Mouse (Mus musculus) ES-Bruce4 (cell line): ENCODE measurements around the gene Mrtfb. TPM values are rescaled to one million over a fixed set of nuclear protein-coding genes. Genes with fewer than 3 reads are reported as not detected.

Experiments
- H3K27ac ChIP-seq: 2 replicates; pipeline ENCODE4 v1.5.1; 2012; ENCODE audit warnings: low read length, inconsistent platforms; ENCODE audit not compliant: insufficient read depth
- H3K27me3 ChIP-seq: 2 replicates; pipeline ENCODE4 v1.6.1; 2012; ENCODE audit warnings: mild to moderate bottlenecking, low read length, inconsistent platforms; ENCODE audit not compliant: control insufficient read depth, poor library complexity, insufficient read depth, severe bottlenecking
- H3K36me3 ChIP-seq: 2 replicates; pipeline ENCODE4 v1.6.1; 2012; ENCODE audit warnings: inconsistent platforms, mild to moderate bottlenecking, low read length, moderate library complexity; ENCODE audit not compliant: control insufficient read depth, poor library complexity, insufficient read depth, severe bottlenecking
- H3K4me1 ChIP-seq: one replicate; pipeline ENCODE4 v1.8.1; 2011; ENCODE audit warnings: low read length; ENCODE audit not compliant: control insufficient read depth, insufficient read depth
- H3K4me3 ChIP-seq: 2 replicates; pipeline ENCODE4 v1.5.1; 2011; ENCODE audit warnings: low read depth, mild to moderate bottlenecking, low read length
- H3K9ac ChIP-seq: 2 replicates; pipeline ENCODE4 v1.6.1; 2012; ENCODE audit warnings: low read depth, mild to moderate bottlenecking, inconsistent platforms; ENCODE audit not compliant: poor library complexity, severe bottlenecking
- H3K9me3 ChIP-seq: replicated peaks from 2 replicates; pipeline ENCODE4 v1.6.1; 2012; ENCODE audit warnings: mild to moderate bottlenecking, low read length, inconsistent platforms; ENCODE audit not compliant: control insufficient read depth, poor library complexity, insufficient read depth, severe bottlenecking
- CTCF ChIP-seq: IDR thresholded peaks from one replicate; pipeline ENCODE4 v1.8.1; 2011; ENCODE audit warnings: low read depth, low read length
- EP300 ChIP-seq: IDR thresholded peaks from 2 replicates; pipeline ENCODE4 v1.6.1; 2011; ENCODE audit warnings: low read depth, low read length; ENCODE audit not compliant: insufficient read depth
- POLR2A ChIP-seq: IDR thresholded peaks from one replicate; pipeline ENCODE4 v1.8.1; 2011; ENCODE audit warnings: low read length; ENCODE audit not compliant: insufficient read depth
- polyA plus RNA-seq: library from polyadenylated mRNA; stranded (reverse); fragments of >200 nt; gene quantifications from 2 replicates; pipeline ENCODE4 v1.2.4, GENCODE M21; 2011; ENCODE audit warnings: low read depth; ENCODE audit not compliant: missing spikeins, insufficient read depth, insufficient read length

Mrtfb gene
- polyA plus RNA-seq, 1 experiment = 20.7 TPM

DNA sequence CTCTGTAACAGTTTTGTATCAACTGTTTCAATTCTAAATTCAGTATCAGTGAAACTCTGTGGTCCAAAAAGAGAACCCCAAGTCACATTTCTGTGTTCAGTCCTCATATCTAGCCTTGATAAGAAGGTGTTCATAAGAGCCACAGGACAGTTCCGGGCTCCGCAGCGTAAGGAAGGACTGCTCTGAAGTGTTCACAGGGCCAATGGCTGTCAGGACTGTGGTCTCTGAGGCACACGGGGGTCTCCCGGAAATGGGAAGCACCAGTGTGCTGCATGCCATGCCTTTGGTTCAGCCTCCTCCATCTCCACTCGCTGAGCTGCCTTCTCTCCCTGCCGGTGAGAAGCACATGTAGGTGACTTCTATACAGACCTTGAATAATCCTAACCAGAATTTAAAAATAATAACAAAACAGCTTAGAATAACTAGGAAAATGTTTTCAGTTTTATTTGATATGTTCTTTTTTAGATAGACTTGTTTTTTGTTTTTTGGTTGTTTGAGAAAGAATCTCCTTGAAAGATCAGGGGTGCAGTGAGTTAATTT is 120.7 kb downstream of the Mrtfb start:
- Histone ChIP-seq H3K36me3 (no peaks in the 10 kb centered on the region), H3K27me3 (no peaks in the 10 kb centered on the region), H3K9ac (no peak overlapping the region), H3K4me3 (no peak overlapping the region), H3K4me1 (no peaks in the 10 kb centered on the region), H3K27ac (no peak overlapping the region), H3K9me3 (no peaks in the 10 kb centered on the region)
- TF ChIP-seq POLR2A (no peak), EP300 (no peak), CTCF (no peak)

DNA sequence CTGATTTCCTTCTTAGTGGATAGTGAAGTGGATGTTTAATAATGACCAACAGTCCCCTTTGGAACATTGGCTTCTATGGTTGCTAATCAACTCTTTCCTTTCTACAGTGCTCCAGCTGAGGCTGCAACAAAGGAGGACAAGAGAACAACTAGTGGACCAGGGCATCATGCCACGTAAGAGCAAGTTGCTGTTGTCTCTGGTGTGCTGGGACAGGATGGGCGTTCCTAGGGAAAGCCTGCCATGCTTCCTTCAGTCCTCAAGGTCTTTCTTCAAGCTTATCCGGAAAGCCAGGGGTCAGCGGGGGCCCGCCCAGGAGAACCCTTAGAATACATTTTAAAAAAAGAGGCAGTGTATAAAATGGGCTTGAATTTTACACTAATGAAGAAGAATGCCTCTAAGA is 121.9 kb downstream of the Mrtfb start:
- Histone ChIP-seq H3K4me3 (no peak overlapping the region), H3K27ac (no peak overlapping the region), H3K9ac (no peak overlapping the region), H3K9me3 (no peaks in the 10 kb centered on the region), H3K4me1 (no peaks in the 10 kb centered on the region), H3K36me3 (no peaks in the 10 kb centered on the region), H3K27me3 (no peaks in the 10 kb centered on the region)
- TF ChIP-seq CTCF (no peak), POLR2A (no peak), EP300 (no peak)

DNA sequence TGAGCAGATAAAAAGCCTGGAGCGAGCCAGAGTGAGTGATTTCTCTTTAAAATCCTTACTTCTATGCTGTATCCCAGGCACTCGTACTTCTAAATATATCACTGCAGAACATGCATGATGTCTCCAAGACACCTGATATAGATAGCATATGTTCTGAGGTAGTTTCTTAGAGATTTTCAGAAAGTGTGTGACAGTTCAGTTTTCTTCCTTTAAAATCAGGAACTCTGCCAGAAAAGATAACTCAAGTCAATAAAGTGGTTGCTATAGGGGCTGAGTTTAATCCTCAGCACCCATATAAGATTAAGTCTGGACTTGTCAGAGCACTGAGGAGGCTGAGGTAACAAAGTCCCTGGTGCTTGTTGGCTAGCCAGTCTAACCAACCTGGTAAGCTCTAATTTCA is 123.6 kb downstream of the Mrtfb start:
- H3K9me3 ChIP-seq = no peaks in the 10 kb centered on the region
- no peaks in the 10 kb centered on the region for H3K36me3 ChIP-seq
- H3K9ac ChIP-seq = no peak overlapping the region
- TF ChIP-seq EP300 (no peak), POLR2A (no peak), CTCF (no peak)
- H3K27me3 ChIP-seq = no peaks in the 10 kb centered on the region
- H3K4me3 ChIP-seq = no peak overlapping the region
- no peak overlapping the region for H3K27ac ChIP-seq
- H3K4me1 ChIP-seq = no peaks in the 10 kb centered on the region

DNA sequence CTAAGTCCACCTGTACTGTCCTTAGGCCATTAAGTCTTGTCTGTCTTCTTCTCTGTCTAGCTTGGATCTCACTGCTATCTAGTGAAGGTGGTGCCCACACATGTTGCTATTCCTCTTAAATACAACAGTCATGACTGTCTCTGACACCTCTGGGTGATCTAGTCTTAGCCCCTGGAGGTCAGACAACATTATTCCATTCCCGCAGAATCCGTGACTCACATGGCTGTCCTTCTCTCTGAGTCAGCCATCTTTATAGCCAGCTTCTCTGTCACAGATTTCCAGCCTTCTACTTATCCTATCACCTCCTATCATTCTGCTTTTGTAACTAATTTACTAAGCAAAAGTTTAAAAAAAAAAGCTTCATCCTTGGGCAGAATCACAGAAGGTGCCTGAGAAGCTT is 125.5 kb downstream of the Mrtfb start:
- TF ChIP-seq EP300 (no peak), POLR2A (no peak), CTCF (no peak)
- Histone ChIP-seq H3K36me3 (0 out of 2 replicates have a peak, but pooled peaks cover 2% of the 10 kb centered on the region), H3K9me3 (no peaks in the 10 kb centered on the region), H3K9ac (no peak overlapping the region), H3K4me3 (no peak overlapping the region), H3K27ac (no peak overlapping the region), H3K4me1 (no peaks in the 10 kb centered on the region), H3K27me3 (no peaks in the 10 kb centered on the region)

DNA sequence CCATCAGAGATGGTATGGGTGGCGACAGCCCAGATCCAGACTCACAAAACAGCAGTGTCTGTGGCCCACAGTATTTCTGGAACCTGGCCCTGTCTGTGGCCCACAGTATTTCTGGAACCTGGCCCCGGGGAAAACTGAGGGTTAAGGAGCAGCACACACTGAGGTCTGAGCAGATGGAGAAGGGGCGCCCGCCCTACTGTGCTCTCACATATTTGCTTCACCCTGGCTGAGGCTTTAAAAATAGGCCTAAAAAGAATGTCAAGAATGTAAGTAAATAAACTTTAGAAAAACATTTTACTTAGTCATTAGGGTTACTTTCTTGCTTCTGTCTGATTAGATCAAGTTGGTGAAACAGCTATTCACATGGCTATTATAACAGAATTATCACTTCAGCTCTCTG is 131.0 kb downstream of the Mrtfb start:
- Histone ChIP-seq H3K4me1 (no peaks in the 10 kb centered on the region), H3K9me3 (no peaks in the 10 kb centered on the region), H3K36me3 (0 out of 2 replicates have a peak, but pooled peaks cover 2% of the 10 kb centered on the region), H3K27me3 (no peaks in the 10 kb centered on the region), H3K4me3 (no peak overlapping the region), H3K27ac (no peak overlapping the region), H3K9ac (no peak overlapping the region)
- TF ChIP-seq EP300 (no peak), POLR2A (no peak), CTCF (no peak)

DNA sequence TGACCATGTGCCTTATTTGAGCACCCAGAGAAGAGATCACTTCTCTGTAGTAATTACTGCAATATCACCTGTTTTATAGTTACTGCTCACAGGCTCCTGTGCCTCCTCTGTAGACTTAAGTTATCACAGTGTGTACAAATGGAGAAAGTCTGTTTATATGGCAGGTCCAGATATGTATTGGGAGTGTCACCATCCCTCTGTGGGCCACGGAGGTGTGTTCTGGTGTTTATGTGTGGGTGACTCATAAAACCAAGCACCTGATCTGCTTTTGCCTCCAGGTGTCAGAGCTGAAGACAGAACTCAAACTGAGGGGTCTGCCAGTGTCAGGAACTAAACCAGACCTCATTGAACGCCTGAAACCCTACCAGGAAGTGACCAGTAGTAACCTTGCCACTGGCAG is 144.1 kb downstream of the Mrtfb start:
- H3K4me3 ChIP-seq = no peak overlapping the region
- no peaks in the 10 kb centered on the region for H3K36me3 ChIP-seq
- H3K9ac ChIP-seq = no peak overlapping the region
- H3K27ac ChIP-seq = no peak overlapping the region
- no peak for TF ChIP-seq POLR2A
- no peak for TF ChIP-seq EP300
- no peak for TF ChIP-seq CTCF
- H3K9me3 ChIP-seq = no peaks in the 10 kb centered on the region
- no peaks in the 10 kb centered on the region for H3K27me3 ChIP-seq
- no peaks in the 10 kb centered on the region for H3K4me1 ChIP-seq
